Mouse (Mus musculus) gastrocnemius, postnatal 36 days (tissue): ENCODE data around the gene Vmn1r38. TPM values are rescaled to one million over a fixed set of nuclear protein-coding genes. Genes with fewer than 3 reads are reported as not detected.
"Not testable (repeated sequence)": the region's sequence is repeated elsewhere in the genome, so short reads cannot be mapped to it uniquely, and the experiment has no call there.

Experiments used
- DNase-seq, 2 experiments: peaks; one replicate each; pipeline ENCODE4 v3.0.0; 2022
- intact Hi-C: fragments of 180-260 bp; cut with DNase I; formaldehyde crosslinking; loops from one replicate; pipeline ENCODE4 v1.15.1; 2025
- long read RNA-seq, 2 experiments: library from polyadenylated mRNA; stranded (forward); transcript quantifications; one replicate each; pipeline ENCODE4 v2.0.0; 2021
- total RNA-seq, 2 experiments: library from RNA; stranded (reverse); gene quantifications; 2 replicates each; pipeline ENCODE4 v1.2.3; 2021

The Vmn1r38 gene
- not detected for total RNA-seq
- long read RNA-seq, experiment 1 = 0 reads
- long read RNA-seq, experiment 2 = 0 reads

- not testable (repeated sequence) for DNase-seq
Observed at GRCm38 (mm10) chr6:66782527-66782926, at the start of gene Vmn1r38. Vmn1r38 (minus strand) TSS chr6:66782627.

GRCm38 (mm10) chr6:66810509-66810908 is 28.1 kb upstream of the Vmn1r38 start, which contains the start of gene Vmn1r39:
Vmn1r39 (minus strand) TSS chr6:66810609.
- intact Hi-C loops = no loop called here

More at GRCm38 (mm10) chr6:66782527-66782926, at the start of gene Vmn1r38:
- intact Hi-C loops = not testable (repeated sequence)

GRCm38 (mm10) chr6:66806311-66806710 is 23.9 kb upstream of the Vmn1r38 start:
- intact Hi-C loops = no loop called here

More at GRCm38 (mm10) chr6:66810509-66810908, 28.1 kb upstream of the Vmn1r38 start, which contains the start of gene Vmn1r39:
- DNase-seq = no peak

GRCm38 (mm10) chr6:66805713-66806112 is 23.3 kb upstream of the Vmn1r38 start:
- DNase-seq = no peak
- intact Hi-C loops = no loop called here

More at GRCm38 (mm10) chr6:66806311-66806710, 23.9 kb upstream of the Vmn1r38 start:
- DNase-seq = no peak

- intact Hi-C loops, DNase-seq: not testable (repeated sequence)
Observed at GRCm38 (mm10) chr6:66729082-66729481, 53.3 kb downstream of the Vmn1r38 start, which contains the start of gene Vmn1r37. Vmn1r37 (plus strand) TSS chr6:66729382.

Other genes with a start within 250 kb of the Vmn1r38 start
- gene Mad2l1, start 247.2 kb downstream of the Vmn1r38 start, total RNA-seq = 1 to 10 TPM; 1.1 to 1.4 TPM
- gene Vmn1r32, start 222.5 kb downstream of the Vmn1r38 start, total RNA-seq = not detected
- gene Vmn1r33, start 164.3 kb downstream of the Vmn1r38 start, total RNA-seq = not detected
- gene Vmn1r34, start 138.7 kb downstream of the Vmn1r38 start, total RNA-seq = not detected
- not detected for gene Vmn1r35, start 96.7 kb downstream of the Vmn1r38 start, total RNA-seq
- not detected for gene Vmn1r36, start 63.5 kb downstream of the Vmn1r38 start, total RNA-seq
- not detected for gene Vmn1r37, start 53.2 kb downstream of the Vmn1r38 start, total RNA-seq
- gene Vmn1r39, start 28.0 kb upstream of the Vmn1r38 start, total RNA-seq = not detected
- gene Gng12, start 113.8 kb upstream of the Vmn1r38 start, total RNA-seq = 10 to 100 TPM; 26.0 to 27.1 TPM